Mouse (Mus musculus) erythroblast, embryonic 14.5 days (primary cell): ENCODE measurements at regions not wholly inside any gene's neighbourhood (a gene's known extent, or its start where the extent isn't known, plus 50 kb on each side); places are given as distances from the start of the nearest gene placed in this dataset.

ENCODE experiments used
- GATA1 ChIP-seq: IDR thresholded peaks from 2 replicates; pipeline ENCODE4 v1.6.1; 2012; ENCODE audit warnings: low read length, inconsistent platforms, mixed read lengths
- TAL1 ChIP-seq: IDR thresholded peaks from 3 replicates; pipeline ENCODE4 v1.6.1; 2012; ENCODE audit warnings: low read length, inconsistent platforms, mixed read lengths

DNA sequence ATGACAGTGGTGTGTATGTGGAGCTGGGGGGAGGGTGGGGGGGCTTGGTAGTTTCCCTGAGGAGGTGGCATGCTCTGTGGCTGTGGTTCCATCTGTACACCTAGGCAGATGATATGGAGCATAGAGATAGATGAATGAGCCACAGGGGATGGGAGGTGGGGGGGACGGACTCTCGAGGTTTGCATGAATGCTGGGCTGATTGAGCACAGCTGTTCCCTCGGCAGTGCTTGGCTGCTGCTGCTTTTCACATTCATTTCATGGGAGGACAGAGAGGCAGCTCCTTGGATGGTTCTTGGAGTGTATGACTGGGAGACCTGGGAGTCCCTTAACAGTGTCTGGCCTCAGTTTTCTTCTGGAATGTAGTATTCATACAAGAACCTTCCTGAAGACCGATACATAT lies 184.5 kb downstream of the Zfp36l1 start:
- no peak for TF ChIP-seq TAL1
- no peak for TF ChIP-seq GATA1
